Mouse (Mus musculus) forebrain, embryonic 10.5 days (tissue): ENCODE measurements at regions not wholly inside any gene's neighbourhood (a gene's known extent, or its start where the extent isn't known, plus 50 kb on each side); places are given as distances from the start of the nearest gene placed in this dataset.
"Not testable (repeated sequence)": the region's sequence is repeated elsewhere in the genome, so short reads cannot be mapped to it uniquely, and the experiment has no call there.

Experiments used
- DNase-seq: peaks from one replicate; pipeline ENCODE4 v3.0.0-alpha.2; 2017; ENCODE audit warnings: low spot score; ENCODE audit errors: extremely low spot score
- H3K27ac ChIP-seq: fragments of 300-500 bp; sonication (generic); 2 replicates; pipeline ENCODE4 v1.5.1; 2016; ENCODE audit warnings: mild to moderate bottlenecking
- H3K27me3 ChIP-seq: fragments of 300-500 bp; sonication (generic); 2 replicates; pipeline ENCODE4 v1.6.1; 2016; ENCODE audit warnings: mild to moderate bottlenecking; ENCODE audit not compliant: poor library complexity, severe bottlenecking
- H3K36me3 ChIP-seq: fragments of 300-500 bp; sonication (generic); replicated peaks from 2 replicates; pipeline ENCODE4 v1.6.1; 2016; ENCODE audit warnings: mild to moderate bottlenecking, moderate library complexity
- H3K4me1 ChIP-seq: fragments of 300-500 bp; sonication (generic); 2 replicates; pipeline ENCODE4 v1.6.1; 2016
- H3K4me3 ChIP-seq: fragments of 300-500 bp; sonication (generic); 2 replicates; pipeline ENCODE4 v1.5.1; 2016; ENCODE audit warnings: mild to moderate bottlenecking, moderate library complexity
- H3K9me3 ChIP-seq: fragments of 300-500 bp; sonication (generic); 2 replicates; pipeline ENCODE4 v1.6.1; 2016; ENCODE audit warnings: mild to moderate bottlenecking, moderate library complexity
- WGBS: fragments of 180-500 bp; shearing (Covaris S2); methylation state at CpG from one replicate; pipeline ENCODE4 v1.1.7; 2016; 5-methylcytosine and 5-hydroxymethylcytosine counted together

DNA sequence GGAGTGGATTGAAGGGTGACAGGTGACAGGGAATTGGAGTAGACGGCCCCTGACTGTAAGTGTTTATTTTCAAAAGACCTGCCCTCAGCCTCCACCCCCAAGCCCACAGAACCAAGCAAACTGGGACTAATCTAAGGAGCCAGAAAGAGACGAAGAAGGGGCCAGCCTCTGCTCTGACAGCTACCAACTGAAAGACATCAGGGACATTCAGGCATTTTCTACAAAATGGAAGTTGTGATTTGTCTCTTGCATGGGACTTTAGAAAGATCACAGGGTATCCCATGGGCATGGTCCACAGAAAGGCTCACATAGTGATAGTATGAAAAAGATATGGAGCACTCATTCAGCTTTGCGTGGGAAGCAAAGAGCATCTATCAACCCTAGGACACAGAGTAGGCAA, 163.8 kb upstream of the Rapgef5 start:
- Histone ChIP-seq H3K27ac (peak overlapping the region; percentile 78), H3K4me3 (no peak overlapping the region), H3K36me3 (no peaks in the 10 kb centered on the region), H3K4me1 (peaks cover 34% of the 10 kb centered on the region), H3K27me3 (peaks cover 16% of the 10 kb centered on the region), H3K9me3 (no peaks in the 10 kb centered on the region)
- WGBS, result 34% methylated on average over 3 of the region's 3 CpGs
- DNase-seq, result no peak

DNA sequence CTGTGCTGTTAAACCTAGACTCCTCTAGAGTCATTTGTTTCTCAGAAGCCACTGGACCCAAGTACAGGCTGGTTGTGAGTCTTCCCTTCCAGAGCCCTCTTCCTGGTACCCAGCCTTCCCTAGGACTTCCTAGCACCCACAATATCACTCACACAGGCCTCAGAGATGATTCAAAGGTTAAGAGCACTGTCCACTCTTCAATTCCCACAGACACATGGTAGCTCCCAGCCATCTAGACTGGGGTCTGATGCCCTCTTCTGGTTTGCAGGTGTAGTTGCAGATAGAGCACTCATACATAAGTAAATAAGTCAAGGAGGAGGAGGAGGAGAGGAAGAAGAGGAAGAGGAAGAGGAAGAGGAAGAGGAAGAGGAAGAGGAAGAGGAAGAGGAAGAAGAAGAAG, 163.3 kb upstream of the Rapgef5 start:
- H3K36me3 ChIP-seq, result no peaks in the 10 kb centered on the region

DNA sequence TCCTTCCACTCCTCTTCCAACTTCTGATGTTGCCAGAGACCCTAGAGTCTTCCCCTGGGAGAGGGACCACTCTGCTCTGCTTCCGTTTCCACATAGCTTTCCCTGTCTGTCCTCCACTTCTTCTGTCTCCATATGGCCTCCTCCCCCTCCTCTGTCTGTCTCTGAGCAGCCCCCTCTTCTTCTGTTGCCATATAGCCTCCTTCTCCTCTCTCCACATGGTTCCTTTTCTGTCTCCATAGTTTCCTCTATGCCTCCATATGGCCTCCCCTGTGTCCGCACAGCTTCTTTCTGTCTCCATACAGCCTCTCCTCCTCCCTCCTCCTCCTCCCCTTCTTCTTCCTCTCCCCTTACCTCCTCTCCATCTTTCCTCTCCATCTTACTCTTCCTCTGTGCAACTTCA, 158.5 kb upstream of the Rapgef5 start:
- H3K4me1 ChIP-seq, result peaks cover 21% of the 10 kb centered on the region
- no peak overlapping the region for H3K27ac ChIP-seq
- H3K9me3 ChIP-seq, result no peaks in the 10 kb centered on the region
- no peaks in the 10 kb centered on the region for H3K36me3 ChIP-seq
- DNase-seq, result no peak
- 94% methylated on average over 2 of the region's 2 CpGs for WGBS
- H3K27me3 ChIP-seq, result peaks cover 43% of the 10 kb centered on the region
- H3K4me3 ChIP-seq, result no peak overlapping the region

More for the DNA sequence above, 163.3 kb upstream of the Rapgef5 start:
- Histone ChIP-seq H3K27me3 (peaks cover 16% of the 10 kb centered on the region), H3K4me3 (no peak overlapping the region), H3K4me1 (peaks cover 33% of the 10 kb centered on the region), H3K9me3 (no peaks in the 10 kb centered on the region), H3K27ac (peak overlapping the region; percentile 78)
- peak; percentile 34 for DNase-seq

DNA sequence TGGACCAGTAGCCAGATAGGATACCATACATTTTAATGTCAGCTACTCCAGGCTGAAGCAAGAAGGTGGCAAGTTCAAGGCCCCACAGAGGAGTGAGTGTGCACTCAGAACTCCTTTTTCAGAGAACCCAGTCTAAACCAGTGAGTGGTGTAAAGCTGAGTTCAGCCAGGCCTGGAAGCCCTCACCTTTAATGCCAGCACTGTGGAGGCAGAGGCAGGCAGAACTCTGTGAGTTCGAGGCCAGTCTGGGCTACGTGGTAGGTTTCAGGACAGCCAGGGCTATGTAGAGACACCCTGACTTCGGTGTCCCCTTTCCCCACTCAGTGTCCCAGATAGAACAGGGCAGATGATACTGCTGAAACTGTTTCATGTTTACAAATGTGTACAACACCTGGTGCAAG, 157.4 kb upstream of the Rapgef5 start:
- H3K36me3 ChIP-seq, result no peaks in the 10 kb centered on the region
- H3K9me3 ChIP-seq, result no peaks in the 10 kb centered on the region
- 97% methylated on average over 3 of the region's 3 CpGs for WGBS
- peaks cover 44% of the 10 kb centered on the region for H3K27me3 ChIP-seq
- no peak overlapping the region for H3K4me3 ChIP-seq
- H3K4me1 ChIP-seq, result peaks cover 19% of the 10 kb centered on the region
- no peak for DNase-seq
- H3K27ac ChIP-seq, result no peak overlapping the region; the same call in 1 of the 2 replicates

DNA sequence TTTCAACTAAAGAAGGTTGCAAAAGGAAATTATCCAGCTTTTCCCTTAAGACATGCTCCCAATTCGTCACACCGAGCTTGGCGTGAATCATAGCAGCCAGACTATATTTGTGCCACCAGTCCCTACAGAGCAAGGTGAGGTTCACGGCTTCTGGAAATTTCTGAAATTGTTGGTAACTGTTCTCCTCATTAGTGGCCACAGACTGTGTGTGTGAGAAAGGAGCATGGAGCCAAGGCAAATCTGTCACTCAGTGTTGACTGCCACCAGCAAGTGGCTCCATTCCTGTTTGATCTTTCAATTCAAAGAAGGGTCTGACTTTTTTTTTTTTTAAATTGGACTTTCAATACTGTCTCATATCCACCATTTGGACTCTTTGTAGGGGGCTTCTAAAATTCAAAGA, 156.1 kb upstream of the Rapgef5 start:
- no peak for DNase-seq
- Histone ChIP-seq H3K36me3 (no peaks in the 10 kb centered on the region), H3K27me3 (peaks cover 47% of the 10 kb centered on the region), H3K9me3 (no peaks in the 10 kb centered on the region), H3K27ac (no peak overlapping the region), H3K4me1 (peaks cover 19% of the 10 kb centered on the region), H3K4me3 (no peak overlapping the region)
- 89% methylated on average over 4 of the region's 4 CpGs for WGBS

DNA sequence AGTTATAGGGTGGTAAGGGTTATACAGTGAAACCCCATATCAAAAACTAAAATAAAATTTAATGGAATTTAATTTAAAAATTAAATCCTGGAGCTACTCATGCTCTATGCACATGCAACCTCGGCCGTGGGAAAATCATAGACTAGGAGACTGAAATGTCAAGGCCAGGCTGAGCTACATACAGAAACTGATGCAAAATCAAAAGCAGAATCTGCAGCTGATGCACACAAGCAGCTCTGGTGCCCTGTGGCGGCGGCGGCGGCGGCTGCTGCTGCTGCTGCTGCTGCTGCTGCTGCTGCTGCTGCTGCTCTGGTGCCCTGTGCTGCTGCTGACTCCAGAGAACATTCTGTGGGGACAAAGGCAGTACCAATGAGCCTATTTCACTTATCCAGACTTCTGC, 154.5 kb upstream of the Rapgef5 start:
- Histone ChIP-seq H3K4me1 (peaks cover 19% of the 10 kb centered on the region), H3K27me3 (peaks cover 47% of the 10 kb centered on the region), H3K9me3 (no peaks in the 10 kb centered on the region), H3K27ac (no peak overlapping the region), H3K36me3 (no peaks in the 10 kb centered on the region), H3K4me3 (no peak overlapping the region)
- no peak for DNase-seq
- WGBS, result 88% methylated on average over 7 of the region's 7 CpGs

DNA sequence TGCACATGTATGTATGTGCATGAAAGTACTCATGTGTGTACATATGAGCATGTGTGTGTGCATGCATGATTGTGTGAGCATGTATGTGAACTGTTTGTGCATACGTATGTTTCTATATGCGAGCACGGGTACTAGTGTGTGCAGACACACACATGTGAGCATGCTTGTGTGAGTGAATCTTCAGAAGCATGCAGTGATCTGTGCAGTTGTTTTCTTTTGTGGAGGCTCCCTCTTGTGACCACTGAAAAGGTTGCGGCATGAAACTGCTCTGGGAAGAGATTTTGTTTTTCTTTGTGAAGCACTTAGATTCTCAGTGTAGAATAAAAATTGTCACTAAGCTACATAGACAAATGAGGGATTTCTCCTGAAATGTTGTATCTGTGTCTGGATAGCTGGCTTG, 152.8 kb upstream of the Rapgef5 start:
- H3K9me3 ChIP-seq, H3K27ac ChIP-seq, H3K36me3 ChIP-seq, DNase-seq, H3K4me3 ChIP-seq: not testable (repeated sequence)
- Histone ChIP-seq H3K27me3 (peaks cover 30% of the 10 kb centered on the region), H3K4me1 (peaks cover 19% of the 10 kb centered on the region)
- WGBS, result 65% methylated on average over 3 of the region's 4 CpGs

DNA sequence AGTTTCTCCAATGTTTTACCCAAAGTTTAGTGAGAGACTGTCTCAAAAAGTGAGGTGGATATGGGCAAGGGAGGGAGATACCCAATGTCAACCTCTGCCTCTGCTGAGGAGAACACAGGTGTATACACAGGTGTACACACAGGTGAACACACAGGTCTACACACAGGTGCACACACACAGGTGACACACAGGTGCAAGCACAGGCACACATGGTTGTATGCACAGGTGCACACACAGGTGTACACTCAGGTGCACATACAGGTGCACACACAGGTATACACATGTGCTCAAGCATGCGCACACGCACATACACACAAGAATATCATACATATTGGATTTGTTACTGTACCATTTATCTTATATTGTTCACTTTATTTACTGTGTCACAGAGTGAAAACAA, 151.1 kb upstream of the Rapgef5 start:
- H3K4me3 ChIP-seq, result no peak overlapping the region
- peaks cover 10% of the 10 kb centered on the region for H3K4me1 ChIP-seq
- H3K36me3 ChIP-seq, result no peaks in the 10 kb centered on the region
- 97% methylated on average over 2 of the region's 2 CpGs for WGBS
- H3K9me3 ChIP-seq, result no peaks in the 10 kb centered on the region
- no peak overlapping the region for H3K27ac ChIP-seq
- peaks cover 14% of the 10 kb centered on the region for H3K27me3 ChIP-seq
- no peak for DNase-seq

DNA sequence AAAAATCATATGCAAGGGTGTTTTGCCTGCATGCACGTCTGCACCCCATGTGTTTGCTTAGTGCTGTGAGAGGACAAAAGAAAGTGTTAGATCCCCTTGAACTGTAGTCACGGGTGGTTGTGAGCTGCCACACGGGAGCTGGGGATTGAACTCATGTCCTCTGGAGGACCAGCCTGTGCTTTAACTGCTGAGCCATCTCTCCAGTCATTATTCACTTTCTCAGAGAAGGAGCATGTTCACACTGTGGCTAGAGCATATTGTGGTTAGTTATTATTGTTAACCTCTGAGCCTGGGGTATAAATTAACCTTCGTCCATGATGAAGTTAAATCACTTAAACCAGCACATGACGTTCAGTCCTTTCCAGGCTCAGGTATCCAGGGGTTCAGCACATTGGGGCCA, 150.4 kb upstream of the Rapgef5 start:
- H3K4me1 ChIP-seq, result 0 out of 2 replicates have a peak, but pooled peaks cover 4% of the 10 kb centered on the region
- H3K27me3 ChIP-seq, result peaks cover 14% of the 10 kb centered on the region
- no peaks in the 10 kb centered on the region for H3K9me3 ChIP-seq
- no peaks in the 10 kb centered on the region for H3K36me3 ChIP-seq
- no peak for DNase-seq
- WGBS, result 73% methylated on average over 5 of the region's 5 CpGs
- no peak overlapping the region for H3K27ac ChIP-seq
- no peak overlapping the region for H3K4me3 ChIP-seq

DNA sequence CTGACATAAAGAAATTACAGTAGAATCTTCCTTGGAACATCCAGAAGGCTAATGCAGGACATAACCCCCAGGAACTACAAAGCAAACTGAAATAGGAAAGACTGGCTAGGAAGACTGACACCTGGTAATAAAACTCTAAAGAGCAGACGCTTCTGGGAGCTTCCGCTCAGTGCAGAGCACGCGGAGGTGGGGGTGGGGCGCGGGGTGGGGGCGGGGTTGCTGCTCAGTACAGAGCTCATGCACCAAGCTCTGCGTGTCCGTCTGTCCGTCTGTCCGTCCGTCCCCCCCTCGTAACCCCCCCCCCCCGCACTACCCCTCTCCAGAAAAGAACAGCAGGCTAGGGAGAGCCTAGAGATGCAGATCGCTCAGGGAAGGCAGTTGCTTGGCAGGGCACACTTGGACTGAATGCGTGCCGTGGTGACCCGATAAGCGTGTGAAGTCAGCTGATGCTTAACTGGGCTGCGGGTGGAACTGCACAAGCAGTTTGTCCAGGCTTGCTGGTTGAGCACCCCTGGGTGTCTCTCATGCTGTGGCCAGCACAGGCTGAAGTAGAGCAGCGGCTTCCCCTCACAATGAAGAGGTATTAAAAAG, 137.9 kb upstream of the Rapgef5 start:
- DNase-seq, result no peak
- H3K27me3 ChIP-seq, result peaks cover 8% of the 10 kb centered on the region; the same call in 1 of the 2 replicates
- H3K4me1 ChIP-seq, result peaks cover 10% of the 10 kb centered on the region
- no peaks in the 10 kb centered on the region; the same call in 1 of the 2 replicates for H3K9me3 ChIP-seq
- H3K36me3 ChIP-seq, result no peaks in the 10 kb centered on the region
- no peak overlapping the region for H3K4me3 ChIP-seq
- H3K27ac ChIP-seq, result no peak overlapping the region
- 87% methylated on average over 21 of the region's 21 CpGs for WGBS

DNA sequence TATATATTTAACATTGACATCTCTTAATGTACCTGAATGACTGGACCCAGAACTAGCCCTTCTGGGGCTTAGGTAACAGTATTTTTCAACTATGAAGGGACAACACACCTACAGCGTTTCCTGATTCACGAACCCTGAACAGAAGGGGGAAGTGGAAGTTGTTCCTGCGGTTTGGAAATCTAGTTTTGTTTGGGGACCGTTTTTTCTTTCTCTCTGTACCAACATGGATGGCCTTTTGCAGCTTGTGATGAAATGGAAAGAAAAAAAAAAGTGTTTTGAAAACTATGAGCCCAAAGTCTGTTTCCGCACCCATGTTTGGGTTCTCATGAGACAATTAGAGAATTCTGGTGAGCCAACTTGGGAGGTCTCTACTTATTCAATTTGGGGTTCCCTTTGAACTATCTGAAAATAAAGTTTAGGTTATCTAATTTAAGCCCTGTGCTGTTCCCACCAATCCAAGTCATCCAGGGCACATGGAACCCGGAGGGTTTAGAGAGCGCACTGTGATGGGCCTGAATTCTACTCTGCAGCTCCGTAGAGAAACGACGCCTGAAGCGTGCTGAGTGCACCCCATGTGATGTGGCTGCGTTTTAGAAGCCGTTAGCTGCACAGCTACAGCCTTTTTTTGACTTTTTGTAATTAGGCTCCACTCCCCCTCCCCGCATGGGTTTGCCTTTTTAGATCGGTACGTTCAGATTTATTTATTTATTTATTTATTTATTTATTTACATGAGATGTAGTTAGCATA, 137.0 kb upstream of the Rapgef5 start:
- 88% methylated on average over 16 of the region's 16 CpGs for WGBS
- no peak for DNase-seq
- H3K4me3 ChIP-seq, result no peak overlapping the region

DNA sequence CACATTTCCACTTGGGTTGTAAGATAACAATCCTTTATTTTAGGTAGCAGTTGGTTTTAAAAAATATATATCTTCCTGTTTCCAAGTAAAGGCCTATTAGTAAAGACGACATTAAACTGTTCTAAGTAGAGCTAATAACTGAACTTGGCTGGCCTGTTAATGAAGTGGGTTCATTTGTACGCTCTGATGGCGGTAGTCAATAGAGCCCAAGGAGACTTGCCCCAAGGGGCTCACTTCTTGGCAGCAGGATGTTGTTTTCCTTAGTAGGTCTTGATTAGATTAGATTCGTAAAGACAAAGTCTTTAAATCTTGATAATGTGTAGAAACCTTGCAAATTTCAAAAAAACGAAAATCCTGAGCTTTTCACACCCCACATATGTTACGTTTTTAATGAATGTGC, 135.4 kb upstream of the Rapgef5 start:
- 67% methylated on average over 6 of the region's 6 CpGs for whole genome bisulfite sequencing
- no peaks in the 10 kb centered on the region; the same call in 1 of the 2 replicates for H3K9me3 ChIP-seq

More for the DNA sequence above, 137.0 kb upstream of the Rapgef5 start:
- Histone ChIP-seq H3K27me3 (peaks cover 8% of the 10 kb centered on the region; the same call in 1 of the 2 replicates), H3K4me1 (peaks cover 10% of the 10 kb centered on the region), H3K36me3 (no peaks in the 10 kb centered on the region), H3K9me3 (no peaks in the 10 kb centered on the region; the same call in 1 of the 2 replicates), H3K27ac (no peak overlapping the region)

DNA sequence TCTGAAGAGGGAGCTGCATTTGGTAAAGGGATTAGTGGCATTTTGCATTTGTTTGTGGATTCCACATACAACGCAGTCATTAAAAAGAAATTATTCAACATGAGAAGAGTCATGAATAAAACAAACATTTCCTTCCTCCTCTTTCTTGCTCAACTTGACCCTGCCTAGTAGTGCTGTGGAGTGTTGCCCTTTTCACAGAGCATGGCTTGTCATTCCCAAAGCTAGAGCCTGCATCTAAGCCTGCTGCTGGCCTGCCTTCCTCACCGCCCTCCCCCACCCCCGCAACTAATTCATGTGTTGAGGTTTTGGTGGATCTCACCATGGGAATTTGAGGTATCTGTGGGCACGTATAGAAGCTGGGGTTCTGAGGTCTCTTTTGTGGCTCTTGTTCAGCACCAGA, 133.6 kb upstream of the Rapgef5 start:
- peaks cover 13% of the 10 kb centered on the region for H3K4me1 ChIP-seq
- 29% methylated on average over 1 of the region's 4 CpGs for WGBS
- H3K9me3 ChIP-seq, result not testable (repeated sequence)

More for the DNA sequence above, 135.4 kb upstream of the Rapgef5 start:
- no peaks in the 10 kb centered on the region for H3K36me3 ChIP-seq
- H3K27me3 ChIP-seq, result peaks cover 8% of the 10 kb centered on the region; the same call in 1 of the 2 replicates
- no peak for DNase-seq
- peaks cover 13% of the 10 kb centered on the region for H3K4me1 ChIP-seq
- H3K4me3 ChIP-seq, result no peak overlapping the region
- H3K27ac ChIP-seq, result no peak overlapping the region

More for the DNA sequence above, 133.6 kb upstream of the Rapgef5 start:
- H3K4me3 ChIP-seq, H3K27ac ChIP-seq, DNase-seq, H3K36me3 ChIP-seq: not testable (repeated sequence)
- peaks cover 17% of the 10 kb centered on the region; the same call in 1 of the 2 replicates for H3K27me3 ChIP-seq
